Mouse (Mus musculus): ENCODE data around the gene Armh2. TPM values are rescaled to one million over a fixed set of nuclear protein-coding genes. Genes with fewer than 3 reads are reported as not detected.
"Not testable (repeated sequence)": the region's sequence is repeated elsewhere in the genome, so short reads cannot be mapped to it uniquely, and the experiment has no call there.

The Armh2 gene
- polyA plus RNA-seq, 1 experiment from 2014 or later = not detected

- Histone ChIP-seq H3K4me3 (peak overlapping the region; percentile 95), H3K36me3 (ENCODE audit: poor library complexity, severe bottlenecking) (peaks cover 22% of the 10 kb centered on the region), H3K4me2 (peak overlapping the region; percentile 71), H3K4me1 (peaks cover 15% of the 10 kb centered on the region; the same call in 1 of the 2 replicates), H3K9me3 (replicated peaks) (no peaks in the 10 kb centered on the region), H3K27ac (no peak overlapping the region), H3K27me3 (no peaks in the 10 kb centered on the region), H3K9ac (peak overlapping the region; percentile 82)
- 43% methylated on average over 5 of the region's 5 CpGs for WGBS
- ATAC-seq = no peak
These were observed 19.4 kb downstream of the Armh2 start for GRCm38 (mm10) chr13:24760351-24760870.

GRCm38 (mm10) chr13:24761083-24761402 is 20.0 kb downstream of the Armh2 start:
- peak overlapping the region; percentile 82 for H3K9ac ChIP-seq
- H3K9me3 ChIP-seq (replicated peaks) = no peaks in the 10 kb centered on the region
- 9% methylated on average over 10 of the region's 10 CpGs for WGBS
- ATAC-seq = no peak
- H3K27me3 ChIP-seq = no peaks in the 10 kb centered on the region
- peaks cover 15% of the 10 kb centered on the region; the same call in 1 of the 2 replicates for H3K4me1 ChIP-seq
- H3K27ac ChIP-seq = peak overlapping the region; percentile 89
- H3K36me3 ChIP-seq (ENCODE audit: poor library complexity, severe bottlenecking) = peaks cover 15% of the 10 kb centered on the region
- peak overlapping the region; percentile 95 for H3K4me3 ChIP-seq
- peak overlapping the region; percentile 71 for H3K4me2 ChIP-seq

GRCm38 (mm10) chr13:24761403-24762227 is 20.6 kb downstream of the Armh2 start, which contains the start of gene Gmnn:
Gmnn (minus strand) TSS chr13:24761923.
- under 1% methylated on average over 73 of the region's 79 CpGs for WGBS
- Histone ChIP-seq H3K4me1 (peaks cover 15% of the 10 kb centered on the region; the same call in 1 of the 2 replicates), H3K27ac (peak within 1 kb of the TSS; percentile 89), H3K9ac (peak within 1 kb of the TSS; percentile 82), H3K4me2 (peak within 1 kb of the TSS; percentile 71), H3K9me3 (replicated peaks) (no peaks in the 10 kb centered on the region), H3K27me3 (no peaks in the 10 kb centered on the region), H3K4me3 (peak within 1 kb of the TSS; percentile 95), H3K36me3 (ENCODE audit: poor library complexity, severe bottlenecking) (peaks cover 11% of the 10 kb centered on the region; the same call in 1 of the 2 replicates)
- peak; percentile 99 for ATAC-seq

GRCm38 (mm10) chr13:24762254-24762653 is 21.2 kb downstream of the Armh2 start:
- Histone ChIP-seq H3K4me1 (peaks cover 15% of the 10 kb centered on the region; the same call in 1 of the 2 replicates), H3K9ac (peak overlapping the region; percentile 82; the same call in 1 of the 2 replicates), H3K4me2 (peak overlapping the region; percentile 71), H3K4me3 (peak overlapping the region; percentile 95), H3K27me3 (no peaks in the 10 kb centered on the region), H3K36me3 (ENCODE audit: poor library complexity, severe bottlenecking) (peaks cover 11% of the 10 kb centered on the region; the same call in 1 of the 2 replicates), H3K9me3 (replicated peaks) (no peaks in the 10 kb centered on the region), H3K27ac (no peak overlapping the region)
- 43% methylated on average over 4 of the region's 4 CpGs for WGBS
- no peak for ATAC-seq

GRCm38 (mm10) chr13:24767809-24768208 is 26.8 kb downstream of the Armh2 start:
- H3K9me3 ChIP-seq (replicated peaks); H3K27me3 ChIP-seq; H3K4me1 ChIP-seq; H3K27ac ChIP-seq; H3K4me3 ChIP-seq; ATAC-seq; H3K36me3 ChIP-seq (ENCODE audit: poor library complexity, severe bottlenecking); H3K4me2 ChIP-seq; H3K9ac ChIP-seq: not testable (repeated sequence)
- 66% methylated on average over 4 of the region's 4 CpGs for WGBS

- ATAC-seq; H3K36me3 ChIP-seq (ENCODE audit: poor library complexity, severe bottlenecking); H3K27me3 ChIP-seq; H3K9me3 ChIP-seq (replicated peaks); H3K27ac ChIP-seq; H3K4me1 ChIP-seq; H3K4me2 ChIP-seq; H3K9ac ChIP-seq; H3K4me3 ChIP-seq: not testable (repeated sequence)
- 94% methylated on average over 10 of the region's 10 CpGs for WGBS
These were observed 30.4 kb downstream of the Armh2 start for GRCm38 (mm10) chr13:24771482-24771881.

- Histone ChIP-seq H3K9ac (no peak overlapping the region), H3K27me3 (no peaks in the 10 kb centered on the region), H3K4me2 (no peak overlapping the region), H3K27ac (no peak overlapping the region), H3K4me1 (no peaks in the 10 kb centered on the region), H3K36me3 (ENCODE audit: poor library complexity, severe bottlenecking) (no peaks in the 10 kb centered on the region), H3K9me3 (replicated peaks) (no peaks in the 10 kb centered on the region), H3K4me3 (no peak overlapping the region)
- ATAC-seq = peak; percentile 67; the same call in 1 of the 2 replicates
- 51% methylated on average over 7 of the region's 7 CpGs for WGBS
These were observed 35.3 kb downstream of the Armh2 start for GRCm38 (mm10) chr13:24776146-24776844.

- H3K4me3 ChIP-seq = no peak overlapping the region
- no peak overlapping the region for H3K9ac ChIP-seq
- 75% methylated on average over 2 of the region's 2 CpGs for WGBS
- H3K27me3 ChIP-seq = no peaks in the 10 kb centered on the region
- H3K27ac ChIP-seq = no peak overlapping the region
- no peaks in the 10 kb centered on the region for H3K9me3 ChIP-seq (replicated peaks)
- 0 out of 2 replicates have a peak, but pooled peaks cover 5% of the 10 kb centered on the region for H3K4me1 ChIP-seq
- ATAC-seq = no peak
- no peaks in the 10 kb centered on the region for H3K36me3 ChIP-seq (ENCODE audit: poor library complexity, severe bottlenecking)
- H3K4me2 ChIP-seq = no peak overlapping the region
These were observed 37.0 kb downstream of the Armh2 start for GRCm38 (mm10) chr13:24778026-24778425.

- no peak overlapping the region for H3K9ac ChIP-seq
- no peak for ATAC-seq
- 91% methylated on average over 8 of the region's 8 CpGs for WGBS
- H3K9me3 ChIP-seq (replicated peaks) = no peaks in the 10 kb centered on the region
- no peaks in the 10 kb centered on the region for H3K27me3 ChIP-seq
- H3K4me3 ChIP-seq = no peak overlapping the region
- no peak overlapping the region for H3K27ac ChIP-seq
- 0 out of 2 replicates have a peak, but pooled peaks cover 5% of the 10 kb centered on the region for H3K4me1 ChIP-seq
- no peaks in the 10 kb centered on the region for H3K36me3 ChIP-seq (ENCODE audit: poor library complexity, severe bottlenecking)
- no peak overlapping the region for H3K4me2 ChIP-seq
These were observed 37.8 kb downstream of the Armh2 start for GRCm38 (mm10) chr13:24778706-24779380.

- H3K27me3 ChIP-seq = no peaks in the 10 kb centered on the region
- H3K4me1 ChIP-seq = peaks cover 5% of the 10 kb centered on the region; the same call in 1 of the 2 replicates
- no peak overlapping the region for H3K9ac ChIP-seq
- H3K27ac ChIP-seq = no peak overlapping the region
- no peak overlapping the region for H3K4me3 ChIP-seq
- H3K9me3 ChIP-seq (replicated peaks) = no peaks in the 10 kb centered on the region
- ATAC-seq = no peak
- H3K4me2 ChIP-seq = no peak overlapping the region
- WGBS = 62% methylated on average over 5 of the region's 5 CpGs
- H3K36me3 ChIP-seq (ENCODE audit: poor library complexity, severe bottlenecking) = no peaks in the 10 kb centered on the region
These were observed 40.9 kb downstream of the Armh2 start for GRCm38 (mm10) chr13:24781916-24782315.

GRCm38 (mm10) chr13:24786014-24786490 is 45.0 kb downstream of the Armh2 start:
- ATAC-seq = 0 out of 2 replicates have a peak, but pooled peaks have one; percentile 36
- Histone ChIP-seq H3K27me3 (no peaks in the 10 kb centered on the region), H3K27ac (no peak overlapping the region), H3K4me1 (peaks cover 5% of the 10 kb centered on the region; the same call in 1 of the 2 replicates), H3K9ac (no peak overlapping the region), H3K9me3 (replicated peaks) (no peaks in the 10 kb centered on the region), H3K4me2 (no peak overlapping the region), H3K36me3 (ENCODE audit: poor library complexity, severe bottlenecking) (no peaks in the 10 kb centered on the region), H3K4me3 (no peak overlapping the region)
- 46% methylated on average over 11 of the region's 11 CpGs for WGBS

Measured in forebrain, embryonic 13.5 days (tissue).